Mouse (Mus musculus) kidney, adult 2 months (tissue): ENCODE measurements around the gene Ifna14.

Source experiments
- CTCF ChIP-seq: fragments of 200-500 bp; conservative IDR thresholded peaks from 2 replicates; pipeline ENCODE4 v1.5.1; 2011; ENCODE audit warnings: low read depth, mild to moderate bottlenecking, control low read depth, low read length, moderate library complexity, mixed read lengths; ENCODE audit not compliant: insufficient read depth, insufficient read length
- POLR2A ChIP-seq: fragments of 200-500 bp; IDR thresholded peaks from one replicate; pipeline ENCODE4 v1.6.1; 2011; ENCODE audit warnings: low read depth, low read length, control low read depth

GRCm38 (mm10) chr4:88603276-88603675, 31.7 kb upstream of the Ifna14 start, which contains the start of gene Ifna12:
- TF ChIP-seq POLR2A (no peak), CTCF (no peak)
